Mouse (Mus musculus) G1E-ER4 (cell line): ENCODE measurements around the gene Ptrh1. TPM values are rescaled to one million over a fixed set of nuclear protein-coding genes. Genes with fewer than 3 reads are reported as not detected.

ENCODE experiments used
- GATA1 ChIP-seq: IDR thresholded peaks from one replicate; pipeline ENCODE4 v1.8.0; 2012; ENCODE audit warnings: low read length, inconsistent platforms
- polyA plus RNA-seq: library from polyadenylated mRNA; stranded (reverse); fragments of >175 nt; gene quantifications from 2 replicates; pipeline ENCODE4 v1.2.3, GENCODE M21; 2012

The Ptrh1 gene
- polyA plus RNA-seq, 1 experiment, result 7.0 TPM

- TF ChIP-seq GATA1, result no peak
Observed at GRCm38 (mm10) chr2:32776192-32776591, 606 bp downstream of the Ptrh1 start.

- TF ChIP-seq GATA1, result no peak
Observed at GRCm38 (mm10) chr2:32778081-32778480, 2.5 kb downstream of the Ptrh1 start.

GRCm38 (mm10) chr2:32779131-32779530 lies 3.5 kb downstream of the Ptrh1 start:
- TF ChIP-seq GATA1, result no peak

GRCm38 (mm10) chr2:32779714-32780113 lies 4.1 kb downstream of the Ptrh1 start:
- no peak for TF ChIP-seq GATA1

- no peak for TF ChIP-seq GATA1
Observed at GRCm38 (mm10) chr2:32781710-32782109, 6.1 kb downstream of the Ptrh1 start.

GRCm38 (mm10) chr2:32784048-32784681 lies 8.6 kb downstream of the Ptrh1 start, which contains the start of gene Cfap157:
Gene Cfap157, minus strand, starts transcription at chr2:32784428.
- no peak for TF ChIP-seq GATA1

- TF ChIP-seq GATA1, result no peak
Observed at GRCm38 (mm10) chr2:32787176-32787575, 11.6 kb downstream of the Ptrh1 start.

- no peak for TF ChIP-seq GATA1
Observed at GRCm38 (mm10) chr2:32788581-32788980, 13.0 kb downstream of the Ptrh1 start.

- no peak for TF ChIP-seq GATA1
Observed at GRCm38 (mm10) chr2:32791297-32791696, 15.7 kb downstream of the Ptrh1 start.

GRCm38 (mm10) chr2:32795748-32796418 lies 20.3 kb downstream of the Ptrh1 start:
- TF ChIP-seq GATA1, result no peak

GRCm38 (mm10) chr2:32798251-32798962 lies 22.8 kb downstream of the Ptrh1 start:
- no peak for TF ChIP-seq GATA1

- no peak for TF ChIP-seq GATA1
Observed at GRCm38 (mm10) chr2:32808816-32809566, 33.4 kb downstream of the Ptrh1 start.

- TF ChIP-seq GATA1, result no peak
Observed at GRCm38 (mm10) chr2:32811959-32812358, 36.4 kb downstream of the Ptrh1 start.

- no peak for TF ChIP-seq GATA1
Observed at GRCm38 (mm10) chr2:32816497-32816896, 40.9 kb downstream of the Ptrh1 start.

- no peak for TF ChIP-seq GATA1
Observed at GRCm38 (mm10) chr2:32816946-32817581, 41.5 kb downstream of the Ptrh1 start.
